Mouse (Mus musculus): Measurements from ENCODE around the gene Trim65. TPM values are rescaled to one million over a fixed set of nuclear protein-coding genes. Genes with fewer than 3 reads are reported as not detected.

Gene Trim65
- polyA plus RNA-seq, 1 experiment from 2014 or later: 2.8 TPM

DNA sequence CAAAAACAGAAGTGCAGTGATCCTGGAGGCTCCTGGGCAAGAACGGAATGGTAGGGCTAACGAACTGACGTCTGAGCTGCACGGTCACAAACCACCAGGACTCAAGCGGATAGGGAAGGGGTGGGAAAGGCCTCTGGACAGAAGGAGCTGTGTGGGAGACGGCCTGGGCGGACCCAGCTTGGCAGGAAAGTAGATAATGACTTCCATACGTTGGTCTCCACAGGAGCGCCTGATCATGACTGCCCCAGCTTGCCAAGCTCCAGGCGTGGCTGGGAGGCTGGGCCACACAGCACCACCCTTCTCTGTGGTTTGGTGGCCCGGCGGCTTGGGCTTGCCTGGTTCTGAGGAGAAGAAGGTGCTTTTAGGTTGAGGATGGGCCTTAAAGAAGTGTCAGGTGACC lies 13.7 kb downstream of the Trim65 start:
- Histone ChIP-seq H3K27ac (peak overlapping the region; percentile 84), H3K27me3 (0 out of 2 replicates have a peak, but pooled peaks cover under 1% of the 10 kb centered on the region), H3K4me1 (peaks cover 10% of the 10 kb centered on the region; the same call in 1 of the 2 replicates), H3K4me3 (no peak overlapping the region), H3K9me3 (no peaks in the 10 kb centered on the region), H3K36me3 (peaks cover 3% of the 10 kb centered on the region; the same call in 1 of the 2 replicates), H3K4me2 (peak overlapping the region; percentile 3; the same call in 1 of the 2 replicates), H3K9ac (peak overlapping the region; percentile 16; the same call in 1 of the 2 replicates)
- 23% methylated on average over 12 of the region's 12 CpGs for WGBS
- peak; percentile 64; the same call in 1 of the 2 replicates for ATAC-seq (ENCODE audit: insufficient number of reproducible peaks, insufficient read depth, low FRiP score, low TSS enrichment, low read depth)

DNA sequence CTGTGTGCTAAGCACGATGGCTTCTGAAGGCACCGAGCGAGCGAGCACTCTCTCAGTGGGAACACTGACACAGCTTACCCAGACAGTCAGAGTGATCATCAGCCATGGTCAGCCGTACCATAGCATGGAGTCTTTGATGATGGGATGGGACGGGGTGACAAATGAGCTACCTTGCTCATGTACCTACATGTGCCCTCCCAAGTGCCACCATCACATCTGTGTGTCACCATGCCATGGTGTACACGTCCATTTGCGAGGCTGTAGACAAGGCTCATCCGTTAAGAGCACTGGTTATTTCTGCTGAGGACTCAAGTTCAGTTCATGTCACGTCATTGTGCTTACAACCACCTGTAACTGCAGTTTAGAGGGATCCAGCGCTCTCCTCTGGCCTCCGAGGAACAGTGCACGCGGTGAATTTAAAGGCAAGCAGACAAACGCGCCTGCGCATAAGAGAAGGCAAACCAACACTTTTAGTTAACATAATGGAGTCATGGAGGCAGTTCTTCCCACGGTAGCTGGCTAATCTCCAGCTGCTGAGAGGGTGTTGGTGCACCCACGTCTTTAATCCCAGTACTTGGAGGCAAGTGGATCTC lies 19.2 kb downstream of the Trim65 start:
- peaks cover 55% of the 10 kb centered on the region for H3K27me3 ChIP-seq
- H3K4me2 ChIP-seq: no peak overlapping the region
- no peaks in the 10 kb centered on the region for H3K36me3 ChIP-seq
- no peak for ATAC-seq (ENCODE audit: insufficient number of reproducible peaks, insufficient read depth, low FRiP score, low TSS enrichment, low read depth)
- no peak overlapping the region for H3K9ac ChIP-seq
- 86% methylated on average over 19 of the region's 19 CpGs for WGBS
- no peaks in the 10 kb centered on the region for H3K9me3 ChIP-seq
- H3K4me1 ChIP-seq: peaks cover 41% of the 10 kb centered on the region
- no peak overlapping the region for H3K27ac ChIP-seq
- H3K4me3 ChIP-seq: no peak overlapping the region

DNA sequence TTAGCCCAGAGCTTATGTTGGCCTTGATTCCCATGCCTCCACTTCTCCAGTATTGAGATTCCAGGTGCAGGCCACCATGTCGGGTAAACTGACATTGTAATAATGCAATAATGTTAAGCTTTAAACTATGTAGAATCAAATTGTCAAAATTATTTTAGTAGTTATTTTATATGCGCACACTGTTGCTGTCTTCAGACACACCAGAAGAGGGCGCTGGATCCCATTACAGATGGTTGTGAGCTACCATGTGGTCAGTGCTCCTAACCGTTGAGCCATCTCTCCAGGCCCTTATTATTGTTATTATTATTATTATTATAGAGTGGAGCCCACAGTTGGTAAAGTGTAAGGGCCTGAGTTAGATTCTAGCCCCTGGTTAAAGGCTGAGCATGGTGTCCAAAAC lies 19.9 kb downstream of the Trim65 start:
- Histone ChIP-seq H3K27me3 (peaks cover 62% of the 10 kb centered on the region), H3K36me3 (no peaks in the 10 kb centered on the region), H3K4me3 (no peak overlapping the region), H3K9ac (no peak overlapping the region), H3K27ac (no peak overlapping the region), H3K4me2 (no peak overlapping the region), H3K4me1 (peaks cover 45% of the 10 kb centered on the region), H3K9me3 (no peaks in the 10 kb centered on the region)
- WGBS: 83% methylated on average over 4 of the region's 4 CpGs
- ATAC-seq (ENCODE audit: insufficient number of reproducible peaks, insufficient read depth, low FRiP score, low TSS enrichment, low read depth): no peak

DNA sequence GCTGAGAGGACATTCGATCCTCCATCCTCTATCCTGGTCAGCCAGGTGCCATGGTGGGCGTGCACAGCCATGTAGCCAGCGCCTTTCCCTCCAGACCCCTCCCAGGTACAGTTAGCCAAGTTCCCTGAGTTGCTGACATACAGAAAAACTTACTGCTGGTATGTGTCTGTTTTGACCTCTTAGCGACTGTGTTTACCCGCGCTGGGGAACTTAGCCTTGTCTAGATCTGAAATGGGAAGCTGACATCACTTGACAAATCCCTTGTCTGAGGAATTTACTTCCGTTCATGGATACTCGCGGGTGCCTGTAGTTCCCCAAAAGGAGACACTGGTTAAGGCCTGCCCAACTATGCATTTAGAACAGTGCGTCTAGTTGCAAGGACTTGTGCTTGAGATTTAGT lies 20.4 kb downstream of the Trim65 start:
- Histone ChIP-seq H3K4me3 (peak overlapping the region; percentile 50), H3K9me3 (no peaks in the 10 kb centered on the region), H3K36me3 (no peaks in the 10 kb centered on the region), H3K4me1 (peaks cover 49% of the 10 kb centered on the region), H3K27ac (no peak overlapping the region), H3K9ac (peak overlapping the region; percentile 65), H3K27me3 (peaks cover 67% of the 10 kb centered on the region), H3K4me2 (peak overlapping the region; percentile 82)
- no peak for ATAC-seq (ENCODE audit: insufficient number of reproducible peaks, insufficient read depth, low FRiP score, low TSS enrichment, low read depth)
- WGBS: 25% methylated on average over 10 of the region's 10 CpGs

DNA sequence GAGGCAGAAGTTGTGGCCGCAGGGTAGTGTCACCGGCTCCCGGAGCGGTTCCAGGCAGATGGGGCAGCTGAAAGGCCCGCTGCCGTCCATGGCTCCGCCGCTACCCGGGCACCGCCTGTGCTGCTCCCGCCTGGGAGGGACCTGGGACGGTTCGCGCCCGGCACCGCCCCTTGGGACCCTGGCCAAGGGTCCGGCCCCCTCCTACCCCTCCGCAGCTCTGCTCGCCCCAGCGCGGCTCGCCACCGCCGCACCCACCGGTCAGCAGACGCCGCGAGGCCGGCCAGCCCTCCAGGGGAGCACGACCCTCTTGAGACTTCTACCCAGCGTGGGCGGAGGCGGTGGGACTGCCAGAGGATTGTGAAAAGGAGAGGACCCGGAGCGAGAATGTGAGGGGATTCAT lies 20.8 kb downstream of the Trim65 start:
- Histone ChIP-seq H3K4me3 (peak overlapping the region; percentile 50), H3K36me3 (no peaks in the 10 kb centered on the region), H3K9ac (peak overlapping the region; percentile 65), H3K27me3 (peaks cover 69% of the 10 kb centered on the region), H3K27ac (no peak overlapping the region), H3K9me3 (no peaks in the 10 kb centered on the region), H3K4me1 (peaks cover 49% of the 10 kb centered on the region), H3K4me2 (peak overlapping the region; percentile 82)
- ATAC-seq (ENCODE audit: insufficient number of reproducible peaks, insufficient read depth, low FRiP score, low TSS enrichment, low read depth): no peak
- 1% methylated on average over 33 of the region's 35 CpGs for WGBS

DNA sequence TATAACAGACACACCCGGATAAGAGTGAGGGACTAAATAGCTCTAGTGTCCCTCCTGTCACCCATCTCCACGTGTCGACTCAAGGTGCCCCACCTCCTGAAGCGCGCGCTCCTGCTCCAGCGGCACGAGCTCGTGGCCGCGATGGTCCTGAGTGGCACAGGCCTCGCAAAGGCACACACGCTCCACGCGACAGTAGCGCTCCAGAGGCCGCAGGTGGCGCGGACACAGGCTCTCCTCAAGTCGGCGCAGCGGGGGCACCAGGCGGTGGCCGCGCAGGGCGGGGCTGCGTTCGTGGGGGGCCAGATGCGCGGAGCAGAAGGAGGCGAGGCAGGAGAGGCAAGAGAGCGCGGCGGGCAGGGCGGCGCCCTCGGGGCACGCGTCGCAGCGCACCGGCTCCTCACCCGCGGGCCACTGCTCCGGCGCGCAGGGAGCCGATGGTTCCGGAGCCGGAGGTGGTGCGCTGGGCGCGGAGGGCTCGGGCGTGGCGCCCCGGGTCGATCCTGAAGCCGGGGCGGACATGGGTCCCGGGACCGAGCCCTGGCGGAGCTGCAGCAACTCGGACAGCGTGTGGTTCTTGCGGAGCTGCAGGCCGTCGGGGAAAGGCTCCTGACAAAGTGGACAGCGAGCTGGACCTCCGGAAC lies 21.4 kb downstream of the Trim65 start:
- Histone ChIP-seq H3K27ac (no peak overlapping the region), H3K27me3 (peaks cover 69% of the 10 kb centered on the region), H3K4me3 (peak overlapping the region; percentile 50), H3K9ac (peak overlapping the region; percentile 65), H3K4me2 (peak overlapping the region; percentile 82), H3K4me1 (peaks cover 50% of the 10 kb centered on the region), H3K9me3 (no peaks in the 10 kb centered on the region), H3K36me3 (no peaks in the 10 kb centered on the region)
- WGBS: under 1% methylated on average over 70 of the region's 70 CpGs
- ATAC-seq (ENCODE audit: insufficient number of reproducible peaks, insufficient read depth, low FRiP score, low TSS enrichment, low read depth): no peak

DNA sequence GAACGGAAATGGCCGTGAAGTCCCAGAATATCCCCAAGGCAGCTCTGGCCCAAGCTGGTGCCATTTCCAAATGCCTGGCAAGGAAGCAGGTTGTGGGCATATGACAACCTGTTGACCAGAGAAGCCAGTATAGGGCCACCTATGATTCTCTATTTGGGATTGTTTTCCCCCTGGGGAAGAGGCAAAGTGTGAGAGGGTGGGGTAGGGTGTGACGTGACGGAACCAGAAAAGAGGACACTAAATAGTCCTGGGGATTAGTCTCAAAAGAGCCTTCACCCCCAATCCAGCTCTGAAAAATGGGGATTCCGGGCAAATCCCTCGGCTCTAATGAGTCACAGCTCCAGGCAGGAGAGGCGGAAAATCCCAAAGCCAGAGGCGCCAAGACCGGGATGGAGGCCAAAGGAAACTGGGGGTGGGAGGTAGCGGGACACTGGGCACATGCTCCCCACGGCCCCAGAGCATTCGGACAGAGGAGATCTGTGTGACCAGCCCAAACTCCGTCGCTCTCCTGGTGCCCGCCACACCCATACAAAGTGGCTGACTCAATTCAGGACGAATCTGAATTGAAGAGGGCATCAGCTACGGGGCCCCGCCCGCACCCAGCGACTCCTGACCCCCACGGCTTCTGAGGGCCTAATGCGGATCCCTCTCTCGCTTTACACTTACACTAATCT lies 22.3 kb downstream of the Trim65 start:
- Histone ChIP-seq H3K9ac (peak overlapping the region; percentile 44; the same call in 1 of the 2 replicates), H3K36me3 (no peaks in the 10 kb centered on the region), H3K4me3 (peak overlapping the region; percentile 50), H3K27ac (no peak overlapping the region), H3K4me2 (peak overlapping the region; percentile 82), H3K9me3 (no peaks in the 10 kb centered on the region), H3K27me3 (peaks cover 69% of the 10 kb centered on the region), H3K4me1 (peaks cover 60% of the 10 kb centered on the region)
- no peak for ATAC-seq (ENCODE audit: insufficient number of reproducible peaks, insufficient read depth, low FRiP score, low TSS enrichment, low read depth)
- 4% methylated on average over 23 of the region's 23 CpGs for WGBS

DNA sequence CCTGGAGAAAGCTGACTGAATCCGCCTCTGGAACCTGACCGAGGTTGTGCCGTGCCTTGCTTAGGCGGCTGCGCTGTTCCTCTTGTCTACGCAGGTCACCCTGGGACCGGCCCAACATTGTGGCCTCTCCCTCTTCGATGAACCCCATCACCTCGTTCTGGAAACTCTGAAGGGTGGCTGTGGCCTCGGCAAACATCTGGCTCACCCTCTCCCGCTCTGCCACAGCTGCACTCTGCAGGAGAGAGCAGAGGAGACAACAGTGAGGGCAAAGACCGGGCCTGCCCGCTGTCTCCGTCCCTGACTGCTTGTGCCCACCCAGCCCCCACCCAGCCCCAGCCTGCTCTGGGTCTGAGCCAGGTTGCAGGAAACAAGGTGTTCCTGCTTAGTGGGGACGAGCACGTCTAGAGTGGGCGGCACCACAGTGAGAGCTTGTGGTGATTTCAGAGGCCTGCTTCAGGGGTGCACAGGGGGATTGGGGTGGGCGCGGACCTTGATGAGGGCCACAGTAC lies 23.1 kb downstream of the Trim65 start:
- Histone ChIP-seq H3K9ac (peak overlapping the region; percentile 44; the same call in 1 of the 2 replicates), H3K4me3 (peak overlapping the region; percentile 50), H3K4me2 (peak overlapping the region; percentile 82), H3K27me3 (peaks cover 69% of the 10 kb centered on the region), H3K36me3 (no peaks in the 10 kb centered on the region), H3K4me1 (peaks cover 67% of the 10 kb centered on the region), H3K9me3 (no peaks in the 10 kb centered on the region), H3K27ac (no peak overlapping the region)
- ATAC-seq (ENCODE audit: insufficient number of reproducible peaks, insufficient read depth, low FRiP score, low TSS enrichment, low read depth): no peak
- 8% methylated on average over 19 of the region's 19 CpGs for WGBS

DNA sequence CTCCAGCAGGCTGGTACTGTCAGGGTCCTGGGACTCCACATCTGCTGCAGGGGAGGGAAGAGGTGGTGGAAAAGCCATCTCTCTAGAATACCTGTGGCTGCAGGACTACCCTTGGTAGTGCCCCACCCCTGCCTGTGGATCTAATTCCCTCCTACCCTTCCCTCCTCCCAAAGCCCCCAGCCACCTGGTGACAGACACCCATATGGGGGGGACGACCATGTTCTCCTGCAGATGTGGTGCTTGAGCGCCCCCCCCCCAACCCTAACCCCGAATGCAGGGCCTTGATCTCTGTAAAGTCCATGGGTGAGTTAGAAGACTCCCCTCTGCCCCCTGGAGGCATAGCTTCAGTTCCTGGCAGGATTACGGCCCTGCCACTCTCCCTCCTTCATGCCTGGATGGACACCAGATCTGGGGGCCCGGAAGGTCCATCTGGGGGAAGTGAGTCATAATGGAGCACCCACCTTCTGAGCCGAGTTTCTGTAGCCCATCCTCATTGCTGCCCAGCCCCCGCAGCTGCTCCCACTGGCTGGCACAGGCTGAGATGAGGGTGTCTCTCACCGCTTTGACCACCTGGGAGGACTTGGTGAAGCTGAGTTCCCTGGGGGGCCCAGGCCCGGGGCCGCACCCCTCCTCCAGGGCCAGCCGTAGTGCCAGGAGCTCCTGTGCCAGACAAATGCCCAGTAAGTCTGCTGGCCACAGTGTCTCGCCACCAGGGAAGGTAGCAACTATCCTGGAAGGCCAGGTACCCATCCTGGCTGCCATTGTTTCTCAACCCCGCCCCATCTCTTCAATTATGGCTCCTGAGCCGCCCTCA lies 23.8 kb downstream of the Trim65 start:
- Histone ChIP-seq H3K4me1 (peaks cover 70% of the 10 kb centered on the region), H3K9me3 (no peaks in the 10 kb centered on the region), H3K4me2 (peak overlapping the region; percentile 82), H3K27ac (no peak overlapping the region), H3K9ac (peak overlapping the region; percentile 44), H3K36me3 (no peaks in the 10 kb centered on the region), H3K27me3 (peaks cover 69% of the 10 kb centered on the region), H3K4me3 (peak overlapping the region; percentile 50)
- ATAC-seq (ENCODE audit: insufficient number of reproducible peaks, insufficient read depth, low FRiP score, low TSS enrichment, low read depth): no peak
- WGBS: 14% methylated on average over 14 of the region's 14 CpGs

DNA sequence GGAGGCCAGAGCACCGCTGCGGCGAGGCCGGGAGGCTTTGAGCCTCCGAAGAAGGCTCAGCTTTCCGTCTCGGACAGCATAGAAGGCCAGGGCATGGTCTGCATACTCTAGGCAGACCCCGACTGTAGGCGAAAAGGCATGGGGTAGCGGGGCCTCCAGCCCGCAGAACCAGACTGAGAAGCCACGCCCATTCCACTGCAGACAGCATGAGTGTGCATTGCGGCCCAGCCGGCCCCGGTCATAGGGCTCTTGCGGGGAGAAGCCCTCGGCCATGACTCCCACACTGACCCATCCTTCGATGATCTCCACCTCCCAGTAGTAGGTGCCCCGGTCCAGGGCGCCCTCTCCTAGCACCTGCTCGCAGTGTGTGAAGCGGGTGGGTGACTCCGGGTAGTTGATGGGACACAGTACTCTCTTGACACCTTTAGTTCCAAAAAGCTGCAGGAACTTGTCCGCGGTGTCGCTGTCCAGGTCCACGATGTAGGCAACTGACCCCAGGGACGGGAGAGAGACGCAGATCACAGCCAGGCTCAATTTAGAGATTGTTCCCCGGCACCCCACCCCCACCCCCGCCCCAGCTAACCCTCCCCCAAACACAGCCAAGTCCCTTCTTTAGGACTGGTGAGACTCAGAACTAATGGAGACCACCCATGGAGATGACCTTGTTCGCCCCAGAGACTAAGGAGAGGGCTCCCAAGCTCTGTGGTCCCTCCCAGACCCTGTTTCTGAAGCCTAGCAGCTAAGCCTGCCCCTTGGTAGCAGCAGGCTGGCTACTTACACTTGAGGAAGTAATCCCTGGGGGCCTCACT lies 24.6 kb downstream of the Trim65 start:
- peak; percentile 35; the same call in 1 of the 2 replicates for ATAC-seq (ENCODE audit: insufficient number of reproducible peaks, insufficient read depth, low FRiP score, low TSS enrichment, low read depth)
- Histone ChIP-seq H3K27me3 (peaks cover 60% of the 10 kb centered on the region), H3K9me3 (no peaks in the 10 kb centered on the region), H3K4me2 (peak overlapping the region; percentile 82), H3K36me3 (no peaks in the 10 kb centered on the region), H3K4me3 (peak overlapping the region; percentile 14), H3K27ac (no peak overlapping the region), H3K9ac (peak overlapping the region; percentile 6; the same call in 1 of the 2 replicates), H3K4me1 (peaks cover 78% of the 10 kb centered on the region)
- 21% methylated on average over 32 of the region's 32 CpGs for WGBS
